Mouse (Mus musculus) olfactory bulb, adult 2 months (tissue): ENCODE results near the gene Lcmt1.

Experiments used
- CTCF ChIP-seq: fragments of 200-500 bp; IDR thresholded peaks from 2 replicates; pipeline ENCODE4 v1.5.1; 2012; ENCODE audit warnings: low read depth, mild to moderate bottlenecking, low read length, moderate library complexity; ENCODE audit not compliant: insufficient read depth
- POLR2A ChIP-seq: fragments of 200-500 bp; IDR thresholded peaks from 2 replicates; pipeline ENCODE4 v1.6.1; 2012; ENCODE audit warnings: mild to moderate bottlenecking, low read depth, low read length, moderate library complexity; ENCODE audit not compliant: insufficient read depth

- TF ChIP-seq CTCF (no peak), POLR2A (no peak)
Observed at GRCm38 (mm10) chr7:123406988-123407387, 37.4 kb downstream of the Lcmt1 start.
